Mouse (Mus musculus) limb, embryonic 11.5 days (tissue): ENCODE data around the gene Upp2. TPM values are rescaled to one million over a fixed set of nuclear protein-coding genes. Genes with fewer than 3 reads are reported as not detected.

ENCODE experiments used
- ATAC-seq: fragments of 200-750 bp; cut with Nextera tagmentation; 2 replicates; pipeline ENCODE4 v1.8.0; 2017; ENCODE audit warnings: low read depth; ENCODE audit not compliant: insufficient number of reproducible peaks, low FRiP score, low TSS enrichment
- DNase-seq: peaks from one replicate; pipeline ENCODE4 v3.0.0-alpha.2; 2015; ENCODE audit warnings: low spot score
- H3K27ac ChIP-seq: fragments of 300-500 bp; sonication (generic); replicated peaks from 2 replicates; pipeline ENCODE4 v1.5.1; 2014; ENCODE audit warnings: low read depth, mild to moderate bottlenecking, low read length
- H3K27me3 ChIP-seq: fragments of 300-500 bp; sonication (generic); 2 replicates; pipeline ENCODE4 v1.6.1; 2014; ENCODE audit warnings: mild to moderate bottlenecking, low read length, mixed read lengths; ENCODE audit not compliant: control insufficient read depth, insufficient read depth
- H3K36me3 ChIP-seq: fragments of 300-500 bp; sonication (generic); 2 replicates; pipeline ENCODE4 v1.6.1; 2014; ENCODE audit warnings: mild to moderate bottlenecking, low read length, moderate library complexity, mixed read lengths; ENCODE audit not compliant: control insufficient read depth, insufficient read depth
- H3K4me1 ChIP-seq: fragments of 300-500 bp; sonication (generic); 2 replicates; pipeline ENCODE4 v1.6.1; 2014; ENCODE audit warnings: low read length, mixed read lengths; ENCODE audit not compliant: control insufficient read depth, insufficient read depth
- H3K4me2 ChIP-seq: fragments of 300-500 bp; sonication (generic); 2 replicates; pipeline ENCODE4 v1.6.1; 2014; ENCODE audit warnings: low read depth, mild to moderate bottlenecking, moderate library complexity; ENCODE audit not compliant: severe bottlenecking
- H3K4me3 ChIP-seq: fragments of 300-500 bp; sonication (generic); 2 replicates; pipeline ENCODE4 v1.5.1; 2014; ENCODE audit warnings: low read depth, low read length
- H3K9ac ChIP-seq: fragments of 300-500 bp; sonication (generic); 2 replicates; pipeline ENCODE4 v1.6.1; 2014; ENCODE audit warnings: mild to moderate bottlenecking, low read length
- H3K9me3 ChIP-seq: fragments of 300-500 bp; sonication (generic); 2 replicates; pipeline ENCODE4 v1.6.1; 2016; ENCODE audit warnings: low read length; ENCODE audit not compliant: control insufficient read depth
- WGBS: fragments of 180-500 bp; shearing (Covaris S2); extraction: QIAGEN DNeasy Blood & Tissue Kit; methylation state at CpG from one replicate; pipeline ENCODE4 v1.1.7; 2014; 5-methylcytosine and 5-hydroxymethylcytosine counted together
- polyA plus RNA-seq: library from polyadenylated mRNA; unstranded; fragments of >200 nt; fragmentation: Nextera tagmentation; extraction: Ambion mirVana; gene quantifications from 2 replicates; pipeline ENCODE4 v1.2.1, GENCODE M21; 2014

Gene Upp2
- polyA plus RNA-seq, 1 experiment from 2014 or later: 9.3 TPM

- H3K4me3 ChIP-seq: no peak overlapping the region
- H3K9ac ChIP-seq: no peak overlapping the region
- no peak overlapping the region for H3K4me2 ChIP-seq
- ATAC-seq (no peak), DNase-seq (no peak)
- 75% methylated on average over 9 of the region's 9 CpGs for WGBS
- H3K9me3 ChIP-seq: no peaks in the 10 kb centered on the region
- H3K4me1 ChIP-seq: no peaks in the 10 kb centered on the region
- no peaks in the 10 kb centered on the region for H3K27me3 ChIP-seq
- H3K36me3 ChIP-seq: no peaks in the 10 kb centered on the region
- no peak overlapping the region for H3K27ac ChIP-seq
Observed at GRCm38 (mm10) chr2:58557045-58557845, 9.9 kb upstream of the Upp2 start.

GRCm38 (mm10) chr2:58562137-58562536 lies 5.0 kb upstream of the Upp2 start:
- Histone ChIP-seq H3K27ac (no peak overlapping the region), H3K4me1 (peaks cover 10% of the 10 kb centered on the region), H3K36me3 (no peaks in the 10 kb centered on the region), H3K4me3 (no peak overlapping the region), H3K27me3 (no peaks in the 10 kb centered on the region), H3K9ac (no peak overlapping the region), H3K4me2 (no peak overlapping the region), H3K9me3 (no peaks in the 10 kb centered on the region)
- no peak for DNase-seq
- 73% methylated on average over 4 of the region's 4 CpGs for WGBS
- ATAC-seq: no peak

- DNase-seq: no peak
- WGBS: 80% methylated on average over 6 of the region's 6 CpGs
- no peak for ATAC-seq
- H3K9ac ChIP-seq: no peak overlapping the region
- no peak overlapping the region for H3K27ac ChIP-seq
- H3K9me3 ChIP-seq: no peaks in the 10 kb centered on the region
- no peak overlapping the region for H3K4me3 ChIP-seq
- no peaks in the 10 kb centered on the region for H3K27me3 ChIP-seq
- H3K4me1 ChIP-seq: peaks cover 20% of the 10 kb centered on the region
- H3K4me2 ChIP-seq: peak overlapping the region; percentile 67; the same call in 1 of the 2 replicates
- H3K36me3 ChIP-seq: no peaks in the 10 kb centered on the region
Observed at GRCm38 (mm10) chr2:58565267-58565666, 1.8 kb upstream of the Upp2 start.

- peak overlapping the region; percentile 92 for H3K9ac ChIP-seq
- ATAC-seq (no peak), DNase-seq (no peak)
- H3K4me1 ChIP-seq: peaks cover 20% of the 10 kb centered on the region
- peak overlapping the region; percentile 67 for H3K4me2 ChIP-seq
- no peaks in the 10 kb centered on the region for H3K36me3 ChIP-seq
- no peaks in the 10 kb centered on the region for H3K9me3 ChIP-seq
- 3% methylated on average over 6 of the region's 6 CpGs for WGBS
- H3K27me3 ChIP-seq: no peaks in the 10 kb centered on the region
- peak overlapping the region; percentile 94; the same call in 1 of the 2 replicates for H3K27ac ChIP-seq
- H3K4me3 ChIP-seq: peak overlapping the region; percentile 86
Observed at GRCm38 (mm10) chr2:58566049-58566409, 1.1 kb upstream of the Upp2 start.

GRCm38 (mm10) chr2:58566410-58567065 lies 560 bp upstream of the Upp2 start:
- Histone ChIP-seq H3K4me2 (peak overlapping the region; percentile 67), H3K36me3 (no peaks in the 10 kb centered on the region), H3K4me1 (peaks cover 20% of the 10 kb centered on the region), H3K27ac (peak overlapping the region; percentile 94), H3K9ac (peak overlapping the region; percentile 92), H3K4me3 (peak overlapping the region; percentile 86), H3K9me3 (no peaks in the 10 kb centered on the region), H3K27me3 (no peaks in the 10 kb centered on the region)
- peak; percentile 36; the same call in 1 of the 2 replicates for ATAC-seq
- peak; percentile 75 for DNase-seq
- 0% methylated on average over 64 of the region's 78 CpGs for WGBS

GRCm38 (mm10) chr2:58567866-58568719 lies 995 bp downstream of the Upp2 start:
- DNase-seq (peak; percentile 30), ATAC-seq (no peak)
- H3K4me1 ChIP-seq: peaks cover 17% of the 10 kb centered on the region
- H3K36me3 ChIP-seq: no peaks in the 10 kb centered on the region
- H3K9me3 ChIP-seq: no peaks in the 10 kb centered on the region
- 14% methylated on average over 12 of the region's 12 CpGs for WGBS
- no peak overlapping the region; the same call in 1 of the 2 replicates for H3K27ac ChIP-seq
- H3K9ac ChIP-seq: peak overlapping the region; percentile 92
- peak overlapping the region; percentile 60 for H3K4me2 ChIP-seq
- H3K27me3 ChIP-seq: no peaks in the 10 kb centered on the region
- H3K4me3 ChIP-seq: peak overlapping the region; percentile 86

- H3K27me3 ChIP-seq: no peaks in the 10 kb centered on the region
- peaks cover 16% of the 10 kb centered on the region for H3K4me1 ChIP-seq
- no peaks in the 10 kb centered on the region for H3K36me3 ChIP-seq
- no peaks in the 10 kb centered on the region for H3K9me3 ChIP-seq
- H3K4me3 ChIP-seq: no peak overlapping the region
- H3K4me2 ChIP-seq: peak overlapping the region; percentile 60; the same call in 1 of the 2 replicates
- H3K9ac ChIP-seq: no peak overlapping the region
- WGBS: 73% methylated on average over 4 of the region's 4 CpGs
- no peak for ATAC-seq
- DNase-seq: no peak
- H3K27ac ChIP-seq: no peak overlapping the region
Observed at GRCm38 (mm10) chr2:58568841-58569645, 1.9 kb downstream of the Upp2 start.
